Mouse (Mus musculus): ENCODE results near the gene Sf1. TPM values are rescaled to one million over a fixed set of nuclear protein-coding genes. Genes with fewer than 3 reads are reported as not detected.

Gene Sf1
- total RNA-seq, 2 experiments from 2014 or later, result 208 to 212 TPM

DNA sequence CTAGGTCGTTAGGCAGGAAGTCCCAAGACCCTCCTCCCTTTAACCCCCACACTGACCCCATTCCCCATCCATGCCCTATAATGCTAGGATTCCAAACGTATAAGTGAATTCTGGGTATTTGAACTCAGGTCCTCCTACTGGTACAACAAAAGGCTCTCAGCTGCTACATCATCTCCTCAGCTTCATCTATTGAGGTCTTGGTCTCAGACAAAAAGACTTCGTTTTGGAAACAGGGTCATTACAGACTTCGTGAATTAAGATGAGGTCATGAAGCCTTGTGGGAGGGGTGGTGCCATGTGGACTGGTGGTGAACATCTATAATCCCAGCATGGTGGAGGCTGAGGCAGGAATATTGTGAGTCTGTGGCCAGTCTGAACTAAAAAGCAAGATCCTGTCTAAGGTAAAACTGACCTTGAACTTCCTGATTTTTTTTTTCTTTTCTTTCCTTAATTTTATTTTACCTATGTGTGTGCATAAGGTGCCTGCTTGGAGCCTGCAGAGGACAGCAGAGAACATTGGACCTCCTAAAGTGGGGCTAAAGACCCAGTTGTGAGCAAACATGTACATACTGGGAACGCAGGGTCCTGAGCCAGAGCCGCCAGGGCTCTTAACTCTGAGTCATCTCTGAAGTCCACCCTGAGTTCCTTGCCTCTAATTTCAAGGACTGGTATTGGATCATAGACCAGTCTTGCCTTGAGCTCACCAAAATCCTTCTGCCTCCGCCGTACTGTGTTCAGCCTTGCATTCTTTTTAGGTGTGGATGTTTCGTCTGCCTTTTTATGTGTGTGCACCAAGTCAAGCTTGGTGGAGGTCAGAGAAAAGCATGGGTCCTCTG is 29.5 kb upstream of the Sf1 start:
- intact Hi-C loops (cut with DNase I), result loop anchor here (5.0 to 10.0 kb wide), 2 partner anchors 192 to 249 kb away; partner anchors contain the start of genes Arl2, Batf2, Cdca5 and Gm28374
- TF ChIP-seq CTCF (IDR thresholded peaks at IDR 0.05), result no peak
- H3K27ac ChIP-seq, result peak overlapping the region; percentile 70
- peak overlapping the region; percentile 18; the same call in 1 of the 2 replicates for H3K4me3 ChIP-seq
- DNase-seq (ENCODE audit: extremely low spot score in 1 of 2, low spot score in 2 of 2), result no peak

DNA sequence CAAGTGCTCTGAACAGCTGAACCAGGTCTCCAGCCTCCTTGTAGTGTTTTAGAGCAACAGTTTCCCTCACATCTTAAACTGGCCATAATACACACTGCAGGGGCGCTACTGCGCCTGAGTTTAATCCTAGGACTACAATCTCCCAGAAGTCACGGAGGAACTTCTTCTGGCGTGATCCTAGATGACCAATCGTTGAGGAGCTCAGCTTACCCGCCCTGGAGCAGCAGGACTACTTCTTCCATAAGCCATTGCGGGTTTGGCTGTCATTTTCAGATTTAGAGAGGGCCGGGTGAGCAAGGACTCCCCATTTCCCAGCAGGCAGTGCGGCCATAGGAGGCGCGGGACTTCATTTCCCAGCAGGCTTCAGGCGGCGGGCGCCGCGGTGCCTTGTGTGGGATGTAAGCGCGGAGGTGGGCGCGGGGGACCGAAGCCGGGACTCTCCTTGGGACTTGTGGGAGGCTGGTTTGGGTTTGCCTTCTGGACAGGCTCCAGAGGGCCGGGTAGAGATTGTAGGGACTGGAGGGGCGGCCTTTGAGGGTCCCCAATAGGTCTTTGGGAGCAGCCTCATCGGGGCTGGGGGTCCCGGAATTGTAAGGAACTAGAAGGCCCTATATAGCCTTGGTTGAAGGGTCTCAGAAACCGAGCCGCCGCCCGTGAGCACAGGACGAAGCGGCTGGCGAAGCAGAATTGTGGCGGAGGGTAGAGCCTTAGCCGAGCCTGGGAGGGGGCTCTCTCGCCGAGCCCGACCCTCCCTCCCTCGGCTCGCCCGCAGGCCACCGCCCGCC is 28.6 kb upstream of the Sf1 start, which contains the start of gene Men1:
Men1 (plus strand) TSS at position 307 of the 785 bp plus-strand sequence.
- H3K4me3 ChIP-seq, result peak within 1 kb of the TSS; percentile 68
- intact Hi-C loops (cut with DNase I), result loop anchor here (5.0 to 10.0 kb wide), 2 partner anchors 193 to 250 kb away; partner anchors contain the start of genes Arl2, Batf2, Cdca5 and Gm28374
- peak; percentile 95 for DNase-seq (ENCODE audit: extremely low spot score in 1 of 2, low spot score in 2 of 2)
- H3K27ac ChIP-seq, result peak within 1 kb of the TSS; percentile 96
- TF ChIP-seq CTCF (IDR thresholded peaks at IDR 0.05), result peak; percentile 55

GRCm38 (mm10) chr19:6335458-6335827 is 28.0 kb upstream of the Sf1 start:
- no peak for DNase-seq (ENCODE audit: extremely low spot score in 1 of 2, low spot score in 2 of 2)
- intact Hi-C loops (cut with DNase I), result loop anchor here (10.0 kb wide), 1 partner anchor 251 kb away; the partner anchor contains the start of genes Cdca5, Gm28374, Tmem262 and Zfpl1

GRCm38 (mm10) chr19:6336920-6337319 is 26.6 kb upstream of the Sf1 start:
- no peak overlapping the region for H3K27ac ChIP-seq
- peak overlapping the region; percentile 68; the same call in 1 of the 2 replicates for H3K4me3 ChIP-seq
- DNase-seq (ENCODE audit: extremely low spot score in 1 of 2, low spot score in 2 of 2), result no peak
- TF ChIP-seq CTCF (IDR thresholded peaks at IDR 0.05), result no peak
- intact Hi-C loops (cut with DNase I), result loop anchor here (10.0 kb wide), 1 partner anchor 252 kb away; the partner anchor contains the start of genes Cdca5, Gm28374, Tmem262 and Zfpl1

More at GRCm38 (mm10) chr19:6335458-6335827, 28.0 kb upstream of the Sf1 start:
- no peak for TF ChIP-seq CTCF (IDR thresholded peaks at IDR 0.05)
- Histone ChIP-seq H3K27ac (peak overlapping the region; percentile 96), H3K4me3 (peak overlapping the region; percentile 68)

GRCm38 (mm10) chr19:6338171-6338570 is 25.3 kb upstream of the Sf1 start:
- no peak overlapping the region for H3K27ac ChIP-seq
- intact Hi-C loops (cut with DNase I), result loop anchor here (10.0 kb wide), 1 partner anchor 253 kb away; the partner anchor contains the start of genes Cdca5, Gm28374, Tmem262 and Zfpl1
- TF ChIP-seq CTCF (IDR thresholded peaks at IDR 0.05), result no peak
- no peak for DNase-seq (ENCODE audit: extremely low spot score in 1 of 2, low spot score in 2 of 2)
- no peak overlapping the region for H3K4me3 ChIP-seq

- TF ChIP-seq CTCF (IDR thresholded peaks at IDR 0.05), result no peak
- DNase-seq (ENCODE audit: extremely low spot score in 1 of 2, low spot score in 2 of 2), result no peak
- no peak overlapping the region for H3K4me3 ChIP-seq
- intact Hi-C loops (cut with DNase I), result loop anchor here (10.0 kb wide), 1 partner anchor 254 kb away; the partner anchor contains the start of genes Cdca5, Gm28374, Tmem262 and Zfpl1
- no peak overlapping the region for H3K27ac ChIP-seq
These were observed 24.8 kb upstream of the Sf1 start for GRCm38 (mm10) chr19:6338716-6339115.

DNA sequence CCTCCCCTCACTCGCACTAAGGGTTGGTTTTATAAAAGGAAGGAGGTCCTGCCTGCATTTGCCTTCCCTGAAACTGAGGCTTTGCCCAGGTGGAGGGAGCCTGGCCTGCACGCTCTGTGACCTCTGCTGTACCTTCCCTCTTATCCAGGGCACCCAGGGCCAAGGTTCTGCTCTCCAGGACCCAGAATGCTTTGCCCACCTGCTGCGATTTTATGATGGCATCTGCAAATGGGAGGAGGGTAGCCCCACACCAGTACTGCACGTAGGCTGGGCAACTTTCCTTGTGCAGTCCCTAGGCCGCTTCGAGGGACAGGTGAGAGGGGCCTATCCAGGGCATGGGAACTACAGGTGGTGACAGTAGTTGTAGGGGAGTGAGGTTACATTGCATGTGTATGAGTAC is 24.3 kb upstream of the Sf1 start:
- Histone ChIP-seq H3K4me3 (no peak overlapping the region), H3K27ac (no peak overlapping the region)
- DNase-seq (ENCODE audit: extremely low spot score in 1 of 2, low spot score in 2 of 2), result no peak
- intact Hi-C loops (cut with DNase I), result loop anchor here (10.0 kb wide), 1 partner anchor 254 kb away; the partner anchor contains the start of genes Cdca5, Gm28374, Tmem262 and Zfpl1
- no peak for TF ChIP-seq CTCF (IDR thresholded peaks at IDR 0.05)

- intact Hi-C loops (cut with DNase I), result loop anchor here (10.0 kb wide), 1 partner anchor 255 kb away; the partner anchor contains the start of genes Cdca5, Gm28374, Tmem262 and Zfpl1
- DNase-seq (ENCODE audit: extremely low spot score in 1 of 2, low spot score in 2 of 2), result no peak
- Histone ChIP-seq H3K27ac (peak overlapping the region; percentile 76), H3K4me3 (peak overlapping the region; percentile 81)
- peak; percentile 21 for TF ChIP-seq CTCF (IDR thresholded peaks at IDR 0.05)
These were observed 23.5 kb upstream of the Sf1 start for GRCm38 (mm10) chr19:6339890-6340504.

DNA sequence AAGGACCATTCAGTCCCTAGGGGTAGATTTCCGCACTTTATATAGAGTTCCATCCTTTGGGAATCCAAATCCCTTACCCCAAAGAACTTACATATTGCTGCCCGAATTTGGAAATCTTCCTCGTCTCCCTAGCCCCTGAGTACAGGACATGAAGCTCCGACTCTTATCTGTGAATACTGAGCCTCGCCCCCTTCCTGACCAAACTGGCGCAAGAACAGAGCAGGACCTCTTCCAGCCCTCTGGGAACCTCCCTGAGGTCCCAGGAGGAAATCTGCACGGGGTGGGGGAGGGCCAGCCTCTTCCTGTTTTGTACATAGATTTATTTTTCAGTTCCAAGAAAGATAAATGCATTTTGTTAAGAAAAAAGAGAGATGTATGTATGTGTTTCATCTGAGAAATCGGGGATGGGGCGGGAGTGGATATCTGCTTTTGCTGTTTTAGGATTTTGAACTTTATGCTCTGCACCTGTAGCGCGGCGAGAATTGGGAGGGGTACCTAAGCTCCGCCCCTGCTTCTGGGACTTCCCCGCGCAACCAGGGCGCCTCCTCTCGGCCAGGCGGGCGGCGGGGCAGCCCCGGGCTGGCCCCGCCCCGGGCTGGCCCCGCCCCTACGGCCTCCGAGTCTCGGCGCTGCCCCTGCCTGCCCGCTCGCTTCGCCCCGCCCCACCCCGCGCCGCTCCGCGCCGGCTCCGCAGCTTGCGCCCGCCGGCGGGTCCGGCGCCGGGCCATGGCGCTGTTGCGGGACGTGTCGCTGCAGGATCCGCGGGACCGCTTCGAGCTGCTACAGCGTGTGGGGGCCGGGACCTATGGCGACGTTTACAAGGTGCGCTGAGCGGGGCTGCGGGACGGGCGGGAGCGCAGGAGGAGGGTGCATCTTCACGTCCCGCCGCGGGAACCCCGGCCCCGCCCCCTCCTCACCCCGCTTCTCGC is 22.7 kb upstream of the Sf1 start, which contains the start of gene Map4k2:
Map4k2 (plus strand) TSS at position 612 of the 929 bp plus-strand sequence.
- H3K27ac ChIP-seq, result peak within 1 kb of the TSS; percentile 86
- H3K4me3 ChIP-seq, result peak within 1 kb of the TSS; percentile 81
- intact Hi-C loops (cut with DNase I), result no loop called here
- peak; percentile 78 to 83 for DNase-seq (ENCODE audit: extremely low spot score in 1 of 2, low spot score in 2 of 2)
- peak; percentile 33 for TF ChIP-seq CTCF (IDR thresholded peaks at IDR 0.05)
